Comparison of ENCODE assay signal across 15 mouse cellular contexts in the genomic region with DNA sequence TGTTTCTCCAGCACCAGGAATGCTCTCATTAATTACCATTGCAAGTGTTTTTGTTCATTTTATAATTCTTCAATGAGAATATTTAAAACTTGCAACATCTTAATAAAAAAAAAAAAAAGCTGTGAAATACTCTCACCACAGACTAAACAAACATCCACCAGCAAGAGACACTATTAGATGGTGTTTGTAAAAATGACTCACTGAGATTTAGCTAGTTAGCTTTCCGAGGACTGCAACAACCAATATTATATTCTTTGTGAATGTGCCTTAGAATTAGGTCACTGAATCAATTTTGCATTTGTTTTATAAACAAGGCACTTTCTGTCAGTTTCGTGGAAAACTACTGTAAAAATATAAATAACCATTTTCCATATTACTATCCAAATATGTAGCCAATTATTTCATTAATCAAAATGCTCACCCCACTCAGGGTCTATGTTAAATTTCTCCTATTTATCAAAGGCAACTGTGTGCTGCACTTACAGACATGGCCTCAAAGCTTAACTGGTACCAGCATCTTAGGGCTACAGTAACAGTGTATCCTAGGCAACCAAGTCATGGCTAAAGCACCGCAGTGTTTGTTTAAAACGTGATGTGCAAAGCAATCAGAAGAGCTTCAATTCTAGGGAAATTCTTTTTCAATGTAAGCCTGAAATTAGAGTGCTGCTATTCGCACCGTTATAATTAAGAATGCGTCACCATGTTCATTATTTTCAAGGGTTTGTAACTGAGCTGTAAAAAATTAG.
DNase-seq lines count a peak whose midpoint lies in the region; ATAC-seq lines count a peak whose summit lies in the region.
"Had no signal": no experiment of that assay in that cellular context is flagged by ENCODE, and none has a peak within 500 bp of the region (broad histone marks: within the 10 kb centered on the region; RNA-seq: fewer than 3 reads in every experiment).

No protein-coding gene starts in this region.

- WGBS in forebrain, embryonic 13.5 days, result 16% methylated on average over 7 of the region's 7 CpGs
- 22% methylated on average over 7 of the region's 7 CpGs for WGBS in hindbrain, embryonic 15.5 days
- 52% methylated on average over 7 of the region's 7 CpGs for whole genome bisulfite sequencing in neural tube, embryonic 13.5 days

- no peaks in the 10 kb centered on the region for H3K36me3 ChIP-seq in forebrain, embryonic 13.5 days (ENCODE audit: poor library complexity, severe bottlenecking)
- H3K36me3 ChIP-seq in hindbrain, embryonic 15.5 days, result no peaks in the 10 kb centered on the region
- no peaks in the 10 kb centered on the region for H3K36me3 ChIP-seq in neural tube, embryonic 13.5 days
- H3K36me3 ChIP-seq: embryonic facial prominence, embryonic 15.5 days; limb, embryonic 12.5 days had no signal

- H3K4me1 ChIP-seq in forebrain, embryonic 13.5 days, result peaks cover 14% of the 10 kb centered on the region
- no peaks in the 10 kb centered on the region for H3K4me1 ChIP-seq in hindbrain, embryonic 15.5 days (replicated peaks)
- no peaks in the 10 kb centered on the region; the same call in 1 of the 2 replicates for H3K4me1 ChIP-seq in neural tube, embryonic 13.5 days (replicated peaks)
- H3K4me1 ChIP-seq: embryonic facial prominence, embryonic 15.5 days; limb, embryonic 12.5 days had no signal

- peak; percentile 97 for ATAC-seq in forebrain, embryonic 13.5 days
- peak; percentile 88; the same call in 1 of the 2 replicates for ATAC-seq in hindbrain, embryonic 15.5 days (ENCODE audit: low FRiP score, low read depth)
- ATAC-seq in neural tube, embryonic 13.5 days (ENCODE audit: low read depth), result peak; percentile 90
- ATAC-seq: liver, postnatal 0 days had no signal

- peak; percentile 13 for DNase-seq in layer of hippocampus, adult 9-11 months
- no peak for DNase-seq in layer of hippocampus, adult 11-12 months (ENCODE audit: low spot score)
- no peak for DNase-seq in yolk sac, embryonic 10.5 days (ENCODE audit: low spot score)
- no peak for DNase-seq in natural killer cell, adult 2 months (ENCODE audit: low spot score in 2 of 2)
- no peak for DNase-seq in lung, adult 18-20 months
- DNase-seq: cerebellum, adult 9-11 months; heart, postnatal 36 days; kidney, adult 9 months; liver, postnatal 0 days; thymus, postnatal 4 days had no signal

- no peak overlapping the region for H3K27ac ChIP-seq in forebrain, embryonic 13.5 days
- H3K27ac ChIP-seq in hindbrain, embryonic 15.5 days (replicated peaks), result no peak overlapping the region; the same call in 1 of the 2 replicates
- H3K27ac ChIP-seq in neural tube, embryonic 13.5 days (replicated peaks), result no peak overlapping the region
- H3K27ac ChIP-seq: embryonic facial prominence, embryonic 15.5 days; limb, embryonic 12.5 days had no signal

- no peak overlapping the region for H3K9ac ChIP-seq in forebrain, embryonic 13.5 days
- no peak overlapping the region for H3K9ac ChIP-seq in hindbrain, embryonic 15.5 days
- H3K9ac ChIP-seq in neural tube, embryonic 13.5 days, result no peak overlapping the region
- H3K9ac ChIP-seq: embryonic facial prominence, embryonic 15.5 days; limb, embryonic 12.5 days; liver, postnatal 0 days had no signal

- H3K9me3 ChIP-seq in forebrain, embryonic 13.5 days (replicated peaks), result no peaks in the 10 kb centered on the region
- no peaks in the 10 kb centered on the region for H3K9me3 ChIP-seq in hindbrain, embryonic 15.5 days
- H3K9me3 ChIP-seq in neural tube, embryonic 13.5 days, result no peaks in the 10 kb centered on the region
- H3K9me3 ChIP-seq: embryonic facial prominence, embryonic 15.5 days; limb, embryonic 12.5 days had no signal

- no peaks in the 10 kb centered on the region for H3K27me3 ChIP-seq in forebrain, embryonic 13.5 days
- H3K27me3 ChIP-seq in hindbrain, embryonic 15.5 days, result no peaks in the 10 kb centered on the region
- no peaks in the 10 kb centered on the region for H3K27me3 ChIP-seq in neural tube, embryonic 13.5 days
- H3K27me3 ChIP-seq: embryonic facial prominence, embryonic 15.5 days; limb, embryonic 12.5 days had no signal

- no peak overlapping the region for H3K4me2 ChIP-seq in forebrain, embryonic 13.5 days
- no peak overlapping the region for H3K4me2 ChIP-seq in hindbrain, embryonic 15.5 days
- no peak overlapping the region for H3K4me2 ChIP-seq in neural tube, embryonic 13.5 days
- H3K4me2 ChIP-seq: embryonic facial prominence, embryonic 15.5 days; limb, embryonic 12.5 days had no signal

- H3K4me3 ChIP-seq in forebrain, embryonic 13.5 days, result no peak overlapping the region
- no peak overlapping the region for H3K4me3 ChIP-seq in hindbrain, embryonic 15.5 days
- H3K4me3 ChIP-seq in neural tube, embryonic 13.5 days, result no peak overlapping the region
- H3K4me3 ChIP-seq: embryonic facial prominence, embryonic 15.5 days; limb, embryonic 12.5 days had no signal
